Mouse (Mus musculus): Measurements from ENCODE around the gene Gatd1. TPM values are rescaled to one million over a fixed set of nuclear protein-coding genes. Genes with fewer than 3 reads are reported as not detected.
A peak's percentile ranks its signal among the peaks of the same experiment; 100 is the strongest.

Gatd1 gene
- 62.2 and 68.5 TPM in 2 replicates for polyA plus RNA-seq (2016; fragmentation: Nextera tagmentation; extraction: Ambion mirVana)

DNA sequence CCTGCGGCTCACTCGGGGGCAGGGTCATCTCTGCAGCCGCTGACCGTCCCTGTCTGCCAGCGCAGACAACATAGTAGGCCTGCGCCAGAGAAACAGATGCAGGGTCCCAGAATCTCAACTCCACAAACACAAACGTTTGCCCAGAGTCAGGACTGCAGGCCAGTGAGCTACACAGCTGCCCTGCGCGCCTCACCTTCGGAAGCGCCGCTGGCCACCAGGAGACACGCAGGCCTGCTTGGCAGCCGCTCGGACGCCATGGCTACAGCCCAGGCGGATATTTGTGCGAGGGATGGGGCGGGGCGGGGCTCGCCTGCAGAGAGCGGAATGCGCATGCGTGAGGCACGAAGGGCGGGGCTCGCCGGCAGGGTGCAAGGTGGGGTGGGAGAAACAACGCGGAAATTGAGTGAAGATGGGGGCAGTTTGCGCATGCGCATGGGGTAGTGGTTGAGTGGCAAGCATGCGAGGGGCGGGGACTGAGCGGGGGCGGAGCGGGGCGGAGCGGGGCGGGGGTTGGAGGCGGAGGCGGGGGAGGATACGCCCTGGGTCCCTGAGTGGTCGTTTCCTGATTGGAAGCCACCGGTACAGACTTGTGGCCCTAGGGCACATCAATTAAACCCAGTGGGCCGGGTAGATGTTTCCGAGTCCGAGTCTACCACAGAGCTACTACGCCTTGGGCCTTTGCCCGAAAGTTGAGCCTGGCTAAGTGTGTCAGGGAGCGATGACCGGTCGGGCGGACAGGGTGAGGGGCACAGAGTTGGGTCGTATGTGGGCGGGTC is at the start of gene Gatd1:
Gene Gatd1 (minus strand): TSS at position 328 of the 776 bp plus-strand sequence.
- H3K4me3 ChIP-seq = peak within 1 kb of the TSS; percentile 57
- 1% methylated on average over 56 of the region's 56 CpGs for WGBS
- H3K4me2 ChIP-seq (replicated peaks) = peak within 1 kb of the TSS; percentile 72
- H3K36me3 ChIP-seq = peaks cover 18% of the 10 kb centered on the region
- H3K27me3 ChIP-seq = no peaks in the 10 kb centered on the region
- H3K9me3 ChIP-seq = no peaks in the 10 kb centered on the region
- H3K4me1 ChIP-seq = peaks cover 9% of the 10 kb centered on the region
- H3K27ac ChIP-seq = peak within 1 kb of the TSS; percentile 72
- ATAC-seq (ENCODE audit: insufficient number of reproducible peaks, insufficient read depth, low FRiP score, low TSS enrichment) = peak; percentile 82
- peak within 1 kb of the TSS; percentile 82 for H3K9ac ChIP-seq

DNA sequence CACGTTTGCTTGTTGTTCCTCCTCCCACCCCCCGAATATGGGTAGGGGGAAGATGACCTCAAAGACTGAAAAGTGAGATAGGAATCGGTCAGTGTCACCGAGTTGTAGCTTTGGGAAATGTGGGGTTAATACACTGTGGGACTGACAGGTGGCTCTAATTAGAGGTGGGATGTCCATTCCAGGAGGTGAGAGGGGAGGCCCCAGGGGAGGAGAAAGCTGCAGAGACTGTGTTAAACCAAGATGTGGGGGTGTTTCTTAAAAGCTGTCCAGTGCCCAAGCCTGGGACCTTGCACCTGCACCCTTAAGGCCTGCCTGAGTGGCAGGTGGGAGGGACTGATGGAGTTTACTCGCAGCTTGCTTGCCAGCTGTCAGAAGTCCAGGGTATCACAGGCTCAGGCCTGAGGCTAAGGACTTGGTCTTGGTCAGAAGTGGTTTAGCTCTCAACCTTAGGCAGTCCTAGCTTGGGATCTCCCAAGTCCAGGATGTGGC is 48.4 kb upstream of the Gatd1 start:
- Histone ChIP-seq H3K4me3 (no peak overlapping the region), H3K27ac (no peak overlapping the region)

DNA sequence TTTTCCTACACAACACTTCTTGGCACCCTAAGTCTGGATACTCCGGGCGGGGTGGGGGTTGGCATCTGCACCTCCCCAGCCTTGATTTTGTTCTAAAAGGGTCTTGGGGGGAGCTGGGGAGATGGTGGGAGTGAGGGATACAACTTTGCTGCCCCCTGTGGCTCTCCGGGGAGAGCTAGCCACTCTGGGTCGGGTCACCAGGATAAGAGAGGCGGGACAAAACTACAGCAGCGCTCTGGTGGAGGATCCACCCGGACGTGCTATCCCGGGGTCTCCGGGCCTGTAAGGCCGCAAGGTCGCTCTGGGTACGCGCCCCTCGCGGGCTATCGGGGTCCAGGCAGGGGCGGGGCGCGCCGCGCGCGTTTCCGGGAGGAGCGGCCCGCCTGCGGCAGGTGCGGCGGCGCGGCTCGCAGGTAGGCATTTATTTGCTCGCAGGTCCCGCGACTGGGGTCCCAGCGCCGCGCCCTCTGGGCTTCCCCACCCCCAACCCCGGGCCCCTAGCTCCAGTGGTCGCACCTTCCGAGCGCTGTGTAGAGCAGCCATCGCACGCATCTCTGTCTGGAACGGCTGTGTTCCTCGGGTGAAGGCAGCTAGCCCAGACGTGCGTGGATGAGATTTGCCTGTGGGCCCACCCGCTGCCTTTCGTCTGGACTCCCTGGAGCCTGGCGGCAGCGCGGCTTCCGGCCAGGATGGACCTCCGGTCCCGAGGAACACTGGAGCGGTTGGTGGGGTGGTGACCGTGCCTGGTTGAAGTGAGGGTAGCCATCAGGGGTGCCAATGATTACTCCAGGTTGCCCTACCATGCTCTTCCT is 47.8 kb upstream of the Gatd1 start:
- Histone ChIP-seq H3K27ac (no peak overlapping the region), H3K4me2 (replicated peaks) (peak overlapping the region; percentile 61), H3K36me3 (no peaks in the 10 kb centered on the region), H3K27me3 (peaks cover 86% of the 10 kb centered on the region), H3K4me3 (peak overlapping the region; percentile 35), H3K4me1 (peaks cover 32% of the 10 kb centered on the region), H3K9ac (peak overlapping the region; percentile 41; the same call in 1 of the 2 replicates), H3K9me3 (no peaks in the 10 kb centered on the region)
- WGBS = 2% methylated on average over 59 of the region's 59 CpGs
- ATAC-seq (ENCODE audit: insufficient number of reproducible peaks, insufficient read depth, low FRiP score, low TSS enrichment) = no peak

More for the DNA sequence above, 48.4 kb upstream of the Gatd1 start:
- peak overlapping the region; percentile 61 for H3K4me2 ChIP-seq (replicated peaks)
- H3K9me3 ChIP-seq = no peaks in the 10 kb centered on the region
- H3K27me3 ChIP-seq = peaks cover 81% of the 10 kb centered on the region
- peak overlapping the region; percentile 41; the same call in 1 of the 2 replicates for H3K9ac ChIP-seq
- H3K4me1 ChIP-seq = peaks cover 32% of the 10 kb centered on the region
- no peaks in the 10 kb centered on the region for H3K36me3 ChIP-seq
- ATAC-seq (ENCODE audit: insufficient number of reproducible peaks, insufficient read depth, low FRiP score, low TSS enrichment) = no peak
- 7% methylated on average over 5 of the region's 5 CpGs for WGBS

DNA sequence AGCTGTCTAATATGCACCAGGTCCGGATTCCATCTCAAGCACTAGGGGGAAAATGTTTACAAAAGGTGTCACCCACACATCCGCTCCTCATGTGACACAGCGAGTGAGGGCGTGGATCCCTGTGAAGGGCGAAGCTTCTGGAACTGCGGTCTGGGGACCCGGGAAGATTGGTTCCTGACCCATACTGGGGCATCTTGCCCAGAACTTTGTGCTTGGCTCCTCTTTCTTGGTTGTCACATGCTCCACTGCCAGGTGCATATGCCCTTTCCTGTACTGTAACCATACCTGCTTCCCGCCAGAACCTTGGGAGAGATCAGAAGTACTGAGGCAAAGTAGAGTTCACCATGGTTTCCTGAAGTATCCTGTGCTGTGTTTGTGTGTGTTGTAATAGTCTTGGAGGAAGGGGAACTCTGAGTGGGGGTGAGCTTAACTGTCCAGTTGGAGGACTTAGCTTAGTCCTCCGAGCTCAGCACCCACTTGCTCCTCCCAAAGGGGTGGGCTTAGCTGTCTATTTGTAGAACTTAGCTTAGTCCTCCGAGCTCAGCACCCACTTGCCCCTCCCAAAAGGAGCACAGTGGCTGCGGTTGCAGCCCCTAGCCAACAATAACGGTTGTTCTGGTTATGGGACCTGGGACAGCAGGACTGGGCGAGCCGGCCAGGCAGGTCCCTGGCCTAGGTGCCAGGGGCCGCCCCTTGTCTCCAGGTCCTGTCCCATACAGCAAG is 46.6 kb upstream of the Gatd1 start, which contains the start of gene Cracr2b:
Gene Cracr2b (plus strand): TSS at position 704 of the 723 bp plus-strand sequence.
- peak within 1 kb of the TSS; percentile 61 for H3K4me2 ChIP-seq (replicated peaks)
- ATAC-seq (ENCODE audit: insufficient number of reproducible peaks, insufficient read depth, low FRiP score, low TSS enrichment) = no peak
- no peaks in the 10 kb centered on the region for H3K36me3 ChIP-seq
- peak within 1 kb of the TSS; percentile 35 for H3K4me3 ChIP-seq
- peaks cover 80% of the 10 kb centered on the region for H3K27me3 ChIP-seq
- WGBS = 61% methylated on average over 15 of the region's 15 CpGs
- no peak within 1 kb of the TSS for H3K27ac ChIP-seq
- H3K9me3 ChIP-seq = no peaks in the 10 kb centered on the region
- H3K9ac ChIP-seq = peak within 1 kb of the TSS; percentile 41; the same call in 1 of the 2 replicates
- peaks cover 39% of the 10 kb centered on the region for H3K4me1 ChIP-seq

DNA sequence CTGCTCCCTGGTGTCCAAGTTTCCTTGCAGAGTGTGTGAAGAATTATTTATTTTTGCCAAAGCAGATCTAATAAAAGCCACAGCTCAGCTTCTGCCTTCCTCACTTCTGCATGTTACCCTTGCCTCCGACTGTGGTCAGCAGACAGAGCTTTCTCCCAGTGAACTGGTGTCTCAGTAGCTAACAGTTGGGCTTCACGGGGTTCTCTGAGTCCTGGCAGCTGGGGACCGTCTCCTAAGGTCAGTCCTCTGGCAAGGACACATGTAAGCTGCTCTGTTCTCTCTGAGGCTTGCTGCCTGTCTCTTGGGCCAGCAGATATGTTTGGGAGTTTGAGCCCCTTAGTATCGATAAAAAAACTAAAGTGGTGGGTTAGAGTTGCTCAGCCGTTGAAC is 46.1 kb upstream of the Gatd1 start:
- Histone ChIP-seq H3K27ac (no peak overlapping the region), H3K4me1 (peaks cover 37% of the 10 kb centered on the region), H3K27me3 (peaks cover 74% of the 10 kb centered on the region), H3K9me3 (no peaks in the 10 kb centered on the region), H3K4me3 (no peak overlapping the region), H3K4me2 (replicated peaks) (no peak overlapping the region), H3K36me3 (no peaks in the 10 kb centered on the region), H3K9ac (no peak overlapping the region)
- ATAC-seq (ENCODE audit: insufficient number of reproducible peaks, insufficient read depth, low FRiP score, low TSS enrichment) = no peak
- WGBS = 67% methylated on average over 5 of the region's 5 CpGs

DNA sequence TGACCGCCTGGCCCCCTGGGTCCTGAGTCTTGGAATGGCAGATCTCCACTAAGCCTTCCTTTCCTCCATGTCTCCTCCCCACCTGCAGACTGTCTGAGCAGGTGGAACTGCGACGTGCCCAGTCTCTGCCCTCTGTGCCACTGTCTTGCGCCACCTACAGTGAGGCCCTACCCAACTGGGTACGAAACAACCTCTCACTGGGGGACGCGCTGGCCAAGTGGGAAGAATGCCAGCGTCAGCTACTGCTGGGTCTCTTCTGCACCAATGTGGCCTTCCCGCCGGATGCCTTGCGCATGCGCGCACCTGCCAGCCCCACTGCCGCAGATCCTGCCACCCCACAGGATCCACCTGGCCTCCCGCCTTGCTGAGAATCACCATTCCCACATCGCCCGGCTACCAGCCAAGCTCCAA is 45.4 kb upstream of the Gatd1 start:
- no peak overlapping the region for H3K4me2 ChIP-seq (replicated peaks)
- H3K9ac ChIP-seq = no peak overlapping the region
- H3K9me3 ChIP-seq = no peaks in the 10 kb centered on the region
- H3K36me3 ChIP-seq = no peaks in the 10 kb centered on the region
- no peak overlapping the region for H3K27ac ChIP-seq
- H3K4me3 ChIP-seq = no peak overlapping the region
- peaks cover 67% of the 10 kb centered on the region for H3K27me3 ChIP-seq
- peaks cover 30% of the 10 kb centered on the region for H3K4me1 ChIP-seq
- WGBS = 87% methylated on average over 17 of the region's 17 CpGs
- ATAC-seq (ENCODE audit: insufficient number of reproducible peaks, insufficient read depth, low FRiP score, low TSS enrichment) = no peak

DNA sequence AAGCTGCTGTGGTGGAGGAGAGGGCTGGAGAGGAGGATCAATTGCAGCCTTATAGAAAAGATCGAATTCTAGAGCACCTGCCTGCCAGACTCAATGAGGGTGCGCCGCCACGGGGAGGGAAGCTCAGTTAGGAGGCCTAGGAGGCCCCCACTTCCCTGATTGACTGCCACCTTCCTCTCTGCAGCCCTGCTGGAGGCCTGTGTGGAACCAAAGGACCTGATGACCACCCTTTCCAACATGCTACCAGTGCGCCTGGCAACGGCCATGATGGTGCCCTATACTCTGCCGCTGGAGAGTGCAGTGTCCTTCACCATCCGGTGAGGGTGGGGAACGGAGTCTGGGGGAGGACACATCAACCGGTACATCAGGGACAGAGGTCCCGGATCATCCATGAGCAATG is 44.7 kb upstream of the Gatd1 start:
- Histone ChIP-seq H3K9ac (no peak overlapping the region), H3K4me3 (no peak overlapping the region), H3K27ac (no peak overlapping the region), H3K9me3 (no peaks in the 10 kb centered on the region), H3K36me3 (no peaks in the 10 kb centered on the region), H3K27me3 (peaks cover 61% of the 10 kb centered on the region), H3K4me2 (replicated peaks) (no peak overlapping the region), H3K4me1 (peaks cover 26% of the 10 kb centered on the region)
- WGBS = 92% methylated on average over 11 of the region's 11 CpGs
- ATAC-seq (ENCODE audit: insufficient number of reproducible peaks, insufficient read depth, low FRiP score, low TSS enrichment) = no peak

DNA sequence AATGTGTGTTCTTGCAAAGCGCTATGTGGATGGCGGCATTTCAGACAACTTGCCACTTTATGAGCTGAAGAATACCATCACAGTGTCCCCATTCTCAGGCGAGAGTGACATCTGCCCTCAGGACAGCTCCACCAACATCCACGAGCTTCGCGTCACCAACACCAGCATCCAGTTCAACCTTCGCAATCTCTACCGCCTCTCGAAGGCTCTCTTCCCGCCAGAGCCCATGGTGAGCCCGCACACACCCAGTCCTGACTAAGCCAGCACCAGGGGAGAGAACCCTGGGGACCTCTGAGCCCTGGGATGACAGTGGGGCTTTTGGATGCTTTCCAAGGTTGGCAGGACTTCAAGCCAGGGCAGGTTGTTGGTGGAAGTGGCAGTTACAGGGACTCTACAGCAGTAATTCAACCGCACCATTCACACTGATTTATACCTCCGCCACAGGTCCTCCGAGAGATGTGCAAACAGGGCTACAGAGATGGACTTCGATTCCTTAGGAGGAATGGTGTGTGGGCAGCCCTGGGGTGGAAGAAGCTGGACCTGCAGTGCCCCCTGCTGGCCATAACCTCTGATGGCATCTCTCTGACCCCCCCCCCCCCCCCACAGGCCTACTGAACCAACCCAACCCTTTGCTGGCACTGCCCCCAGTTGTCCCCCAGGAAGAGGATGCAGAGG is 44.2 kb upstream of the Gatd1 start:
- Histone ChIP-seq H3K36me3 (no peaks in the 10 kb centered on the region), H3K27ac (no peak overlapping the region), H3K9ac (no peak overlapping the region), H3K9me3 (no peaks in the 10 kb centered on the region), H3K4me2 (replicated peaks) (no peak overlapping the region), H3K4me1 (peaks cover 25% of the 10 kb centered on the region), H3K4me3 (no peak overlapping the region), H3K27me3 (peaks cover 56% of the 10 kb centered on the region)
- WGBS = 71% methylated on average over 15 of the region's 15 CpGs
- ATAC-seq (ENCODE audit: insufficient number of reproducible peaks, insufficient read depth, low FRiP score, low TSS enrichment) = no peak

DNA sequence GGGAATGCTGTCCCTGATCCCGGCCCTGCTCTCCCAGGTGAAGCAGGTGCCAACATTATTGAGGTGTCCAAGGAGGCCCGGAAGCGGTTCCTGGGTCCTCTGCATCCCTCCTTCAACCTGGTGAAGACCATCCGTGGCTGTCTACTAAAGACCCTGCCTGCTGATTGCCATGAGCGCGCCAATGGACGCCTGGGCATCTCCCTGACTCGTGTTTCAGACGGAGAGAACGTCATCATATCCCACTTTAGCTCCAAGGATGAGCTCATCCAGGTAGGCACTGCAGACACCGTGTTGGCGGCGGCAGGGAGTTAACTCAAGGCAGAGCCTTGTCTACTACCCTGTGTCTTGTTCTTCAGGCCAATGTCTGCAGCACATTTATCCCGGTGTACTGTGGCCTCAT is 43.3 kb upstream of the Gatd1 start:
- H3K27me3 ChIP-seq = peaks cover 47% of the 10 kb centered on the region
- H3K4me3 ChIP-seq = no peak overlapping the region
- ATAC-seq (ENCODE audit: insufficient number of reproducible peaks, insufficient read depth, low FRiP score, low TSS enrichment) = no peak
- no peak overlapping the region for H3K27ac ChIP-seq
- H3K4me2 ChIP-seq (replicated peaks) = no peak overlapping the region
- 90% methylated on average over 14 of the region's 14 CpGs for WGBS
- peaks cover 2% of the 10 kb centered on the region for H3K36me3 ChIP-seq
- no peaks in the 10 kb centered on the region for H3K9me3 ChIP-seq
- peaks cover 22% of the 10 kb centered on the region for H3K4me1 ChIP-seq
- H3K9ac ChIP-seq = no peak overlapping the region

DNA sequence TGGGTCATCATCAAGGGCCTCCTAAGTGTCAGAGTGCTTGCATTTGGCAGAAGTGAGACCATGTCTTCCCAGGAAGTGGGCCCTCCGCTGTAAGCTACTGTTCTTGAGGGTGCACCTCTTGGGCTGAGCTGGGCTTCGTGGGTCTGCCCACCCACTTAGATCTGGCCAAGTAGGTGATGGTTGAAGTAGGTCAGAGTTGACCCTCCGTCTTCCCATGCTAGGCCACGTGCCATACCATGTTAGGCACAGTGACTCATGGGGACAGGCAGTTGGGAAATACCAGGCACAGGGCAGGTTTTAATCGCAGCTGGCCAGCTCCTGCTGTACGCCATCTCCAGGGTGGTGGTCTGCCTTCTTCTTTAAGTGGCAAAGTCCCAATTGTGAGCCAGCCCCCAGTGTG is 42.8 kb upstream of the Gatd1 start:
- peaks cover 7% of the 10 kb centered on the region for H3K36me3 ChIP-seq
- ATAC-seq (ENCODE audit: insufficient number of reproducible peaks, insufficient read depth, low FRiP score, low TSS enrichment) = no peak
- WGBS = 86% methylated on average over 6 of the region's 6 CpGs
- no peak overlapping the region for H3K4me2 ChIP-seq (replicated peaks)
- H3K4me1 ChIP-seq = peaks cover 17% of the 10 kb centered on the region
- H3K9me3 ChIP-seq = no peaks in the 10 kb centered on the region
- no peak overlapping the region for H3K9ac ChIP-seq
- no peak overlapping the region for H3K4me3 ChIP-seq
- H3K27me3 ChIP-seq = peaks cover 42% of the 10 kb centered on the region
- H3K27ac ChIP-seq = no peak overlapping the region
